Mouse (Mus musculus): Measurements from ENCODE around the gene Hs2st1. TPM values are rescaled to one million over a fixed set of nuclear protein-coding genes. Genes with fewer than 3 reads are reported as not detected.
"Not testable (repeated sequence)": the region's sequence is repeated elsewhere in the genome, so short reads cannot be mapped to it uniquely, and the experiment has no call there.

Hs2st1 gene
- polyA plus RNA-seq, 1 experiment: 0.11 TPM

DNA sequence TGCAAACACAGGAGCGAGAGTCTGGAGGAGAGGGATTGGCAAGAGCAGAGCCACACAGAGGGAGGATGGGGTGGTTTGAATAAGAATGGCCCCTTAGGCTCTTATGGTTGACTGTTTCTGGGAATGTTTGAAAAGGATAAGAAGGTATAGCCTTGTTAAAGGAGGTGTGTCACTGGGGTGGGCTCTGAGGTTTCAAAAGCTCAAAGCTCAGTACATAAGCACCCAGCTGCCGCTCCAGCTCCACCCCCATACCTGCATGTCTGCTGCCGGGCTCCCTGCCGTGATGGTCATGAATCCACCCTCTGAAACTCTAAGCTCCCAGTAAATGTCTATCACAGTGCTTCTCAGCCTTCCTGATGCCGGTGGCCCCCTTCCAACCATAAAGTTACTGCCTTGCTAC, 40.8 kb upstream of the Hs2st1 start:
- no peaks in the 10 kb centered on the region for H3K27me3 ChIP-seq (ENCODE audit: control insufficient read depth)
- H3K4me1 ChIP-seq (ENCODE audit: control insufficient read depth): peaks cover 51% of the 10 kb centered on the region
- no peaks in the 10 kb centered on the region for H3K36me3 ChIP-seq (ENCODE audit: control insufficient read depth)
- TF ChIP-seq GATA1 (IDR thresholded peaks at IDR 0.05; ENCODE audit: low read length) (no peak), TAL1 (IDR thresholded peaks at IDR 0.05; ENCODE audit: low read length) (no peak)
- H3K4me3 ChIP-seq (replicated peaks): no peak overlapping the region
- H3K9me3 ChIP-seq (ENCODE audit: control insufficient read depth, low read length): no peaks in the 10 kb centered on the region

- no peak for TF ChIP-seq GATA1 (IDR thresholded peaks at IDR 0.05; ENCODE audit: low read length)
- TF ChIP-seq TAL1 (IDR thresholded peaks at IDR 0.05; ENCODE audit: low read length): no peak
- Histone ChIP-seq H3K27me3 (ENCODE audit: control insufficient read depth) (no peaks in the 10 kb centered on the region), H3K4me3 (replicated peaks) (no peak overlapping the region), H3K4me1 (ENCODE audit: control insufficient read depth) (peaks cover 52% of the 10 kb centered on the region), H3K36me3 (ENCODE audit: control insufficient read depth) (no peaks in the 10 kb centered on the region), H3K9me3 (ENCODE audit: control insufficient read depth, low read length) (no peaks in the 10 kb centered on the region)
Measured at GRCm38 (mm10) chr3:144608090-144608489, 38.1 kb upstream of the Hs2st1 start.

DNA sequence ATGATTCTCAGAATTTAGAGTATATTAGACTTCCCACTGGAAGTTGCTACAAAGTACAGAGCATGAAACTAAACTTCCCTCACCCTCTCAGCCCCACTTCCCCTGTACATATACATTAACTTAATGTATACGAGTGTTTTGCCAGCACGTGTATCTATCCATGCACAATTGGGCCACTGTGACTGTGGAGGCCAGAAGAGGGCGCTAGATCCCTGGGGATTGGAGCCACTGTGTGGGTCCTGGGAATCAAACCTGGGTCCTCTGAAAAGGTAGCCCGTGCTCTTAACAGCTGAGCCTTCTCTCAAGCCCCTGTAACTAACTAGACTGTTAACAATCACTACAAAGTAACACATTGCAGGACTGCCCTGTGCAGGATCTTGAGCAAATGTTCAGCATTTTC, 36.5 kb upstream of the Hs2st1 start:
- Histone ChIP-seq H3K4me3 (replicated peaks) (no peak overlapping the region), H3K27me3 (ENCODE audit: control insufficient read depth) (no peaks in the 10 kb centered on the region), H3K4me1 (ENCODE audit: control insufficient read depth) (peaks cover 39% of the 10 kb centered on the region), H3K9me3 (ENCODE audit: control insufficient read depth, low read length) (no peaks in the 10 kb centered on the region), H3K36me3 (ENCODE audit: control insufficient read depth) (peaks cover under 1% of the 10 kb centered on the region)
- TF ChIP-seq GATA1 (IDR thresholded peaks at IDR 0.05; ENCODE audit: low read length): no peak
- TF ChIP-seq TAL1 (IDR thresholded peaks at IDR 0.05; ENCODE audit: low read length): no peak

GRCm38 (mm10) chr3:144605811-144606210, 35.8 kb upstream of the Hs2st1 start:
- not testable (repeated sequence) for H3K9me3 ChIP-seq (ENCODE audit: control insufficient read depth, low read length); H3K36me3 ChIP-seq (ENCODE audit: control insufficient read depth); H3K27me3 ChIP-seq (ENCODE audit: control insufficient read depth); H3K4me3 ChIP-seq (replicated peaks)
- H3K4me1 ChIP-seq (ENCODE audit: control insufficient read depth): peaks cover 33% of the 10 kb centered on the region

DNA sequence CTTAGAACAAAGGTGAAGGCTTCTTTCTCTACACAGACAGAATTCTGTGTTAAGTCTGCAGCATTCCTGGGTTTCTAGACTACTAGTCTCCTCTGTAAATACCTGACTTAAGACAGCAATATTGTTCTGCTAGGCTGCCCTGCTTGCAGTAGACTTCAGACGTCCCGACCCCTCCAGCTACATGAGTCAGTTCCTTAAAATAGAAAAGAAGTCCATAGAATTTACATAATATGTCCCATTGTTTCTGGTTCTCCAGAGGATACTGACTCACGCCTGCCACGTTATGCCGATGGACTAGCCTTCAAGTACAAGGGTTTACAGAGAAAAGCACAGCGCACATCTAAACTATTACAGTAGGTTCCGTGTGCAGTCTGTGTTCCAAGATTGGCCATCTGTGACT, 34.2 kb upstream of the Hs2st1 start:
- Histone ChIP-seq H3K4me3 (replicated peaks) (no peak overlapping the region), H3K27me3 (ENCODE audit: control insufficient read depth) (no peaks in the 10 kb centered on the region), H3K4me1 (ENCODE audit: control insufficient read depth) (peaks cover 22% of the 10 kb centered on the region), H3K36me3 (ENCODE audit: control insufficient read depth) (peaks cover 20% of the 10 kb centered on the region), H3K9me3 (ENCODE audit: control insufficient read depth, low read length) (peaks cover 1% of the 10 kb centered on the region)
- no peak for TF ChIP-seq TAL1 (IDR thresholded peaks at IDR 0.05; ENCODE audit: low read length)
- TF ChIP-seq GATA1 (IDR thresholded peaks at IDR 0.05; ENCODE audit: low read length): no peak

GRCm38 (mm10) chr3:144603558-144603957, 33.6 kb upstream of the Hs2st1 start:
- Histone ChIP-seq H3K36me3 (ENCODE audit: control insufficient read depth) (peaks cover 26% of the 10 kb centered on the region), H3K27me3 (ENCODE audit: control insufficient read depth) (no peaks in the 10 kb centered on the region), H3K9me3 (ENCODE audit: control insufficient read depth, low read length) (peaks cover 8% of the 10 kb centered on the region), H3K4me1 (ENCODE audit: control insufficient read depth) (peaks cover 21% of the 10 kb centered on the region), H3K4me3 (replicated peaks) (no peak overlapping the region)
- TF ChIP-seq TAL1 (IDR thresholded peaks at IDR 0.05; ENCODE audit: low read length) (no peak), GATA1 (IDR thresholded peaks at IDR 0.05; ENCODE audit: low read length) (no peak)

DNA sequence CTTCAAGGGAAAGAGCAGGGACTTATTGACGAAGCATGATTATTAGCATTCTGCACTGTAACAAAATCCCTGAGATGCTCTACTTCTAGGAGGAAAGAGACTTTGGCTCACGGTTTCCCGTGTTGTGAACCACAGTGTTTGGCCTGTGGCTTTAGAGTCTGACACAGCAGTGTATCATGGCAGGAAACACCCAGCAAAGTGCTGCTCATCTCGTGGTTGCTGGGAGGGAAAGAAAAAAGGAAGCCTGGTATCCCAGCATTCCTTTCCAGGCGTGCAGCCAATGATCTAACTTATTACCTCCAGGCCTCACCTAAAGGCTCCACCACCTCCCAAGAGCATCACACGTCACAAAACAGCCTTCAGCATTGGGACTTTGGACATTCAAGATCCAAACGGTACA, 32.8 kb upstream of the Hs2st1 start:
- H3K4me3 ChIP-seq (replicated peaks): no peak overlapping the region
- H3K36me3 ChIP-seq (ENCODE audit: control insufficient read depth): peaks cover 34% of the 10 kb centered on the region
- H3K9me3 ChIP-seq (ENCODE audit: control insufficient read depth, low read length): peaks cover 15% of the 10 kb centered on the region
- H3K27me3 ChIP-seq (ENCODE audit: control insufficient read depth): no peaks in the 10 kb centered on the region
- peaks cover 14% of the 10 kb centered on the region for H3K4me1 ChIP-seq (ENCODE audit: control insufficient read depth)
- no peak for TF ChIP-seq GATA1 (IDR thresholded peaks at IDR 0.05; ENCODE audit: low read length)
- no peak for TF ChIP-seq TAL1 (IDR thresholded peaks at IDR 0.05; ENCODE audit: low read length)

- Histone ChIP-seq H3K4me1 (ENCODE audit: control insufficient read depth) (peaks cover 10% of the 10 kb centered on the region), H3K27me3 (ENCODE audit: control insufficient read depth) (no peaks in the 10 kb centered on the region), H3K9me3 (ENCODE audit: control insufficient read depth, low read length) (peaks cover 17% of the 10 kb centered on the region), H3K4me3 (replicated peaks) (no peak overlapping the region), H3K36me3 (ENCODE audit: control insufficient read depth) (peaks cover 38% of the 10 kb centered on the region)
- no peak for TF ChIP-seq GATA1 (IDR thresholded peaks at IDR 0.05; ENCODE audit: low read length)
- TF ChIP-seq TAL1 (IDR thresholded peaks at IDR 0.05; ENCODE audit: low read length): no peak
Measured at GRCm38 (mm10) chr3:144602413-144602812, 32.4 kb upstream of the Hs2st1 start.

GRCm38 (mm10) chr3:144597790-144598467, 27.9 kb upstream of the Hs2st1 start:
- H3K9me3 ChIP-seq (ENCODE audit: control insufficient read depth, low read length): peaks cover 17% of the 10 kb centered on the region
- no peaks in the 10 kb centered on the region for H3K27me3 ChIP-seq (ENCODE audit: control insufficient read depth)
- no peak overlapping the region for H3K4me3 ChIP-seq (replicated peaks)
- no peak for TF ChIP-seq TAL1 (IDR thresholded peaks at IDR 0.05; ENCODE audit: low read length)
- TF ChIP-seq GATA1 (IDR thresholded peaks at IDR 0.05; ENCODE audit: low read length): no peak
- peaks cover 13% of the 10 kb centered on the region for H3K4me1 ChIP-seq (ENCODE audit: control insufficient read depth)
- H3K36me3 ChIP-seq (ENCODE audit: control insufficient read depth): peaks cover 75% of the 10 kb centered on the region

DNA sequence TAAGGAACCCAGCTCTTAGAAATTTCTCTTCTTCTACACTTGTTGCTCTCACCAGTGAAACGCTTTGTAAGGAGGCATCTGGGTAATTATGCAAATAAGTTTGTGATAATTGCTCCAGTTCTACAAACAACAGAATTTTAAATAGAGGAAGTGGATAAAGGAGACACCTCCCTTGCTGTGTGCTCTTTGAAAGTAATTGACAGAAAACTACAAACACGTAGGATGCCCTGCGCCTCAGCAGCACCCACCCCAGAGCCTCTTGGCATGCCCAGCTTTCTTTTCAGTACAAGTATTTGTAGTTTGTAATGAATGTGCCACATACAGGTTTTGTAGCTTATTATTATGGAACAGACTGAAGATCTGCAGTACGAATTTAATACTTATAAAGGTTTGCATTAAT, 27.1 kb upstream of the Hs2st1 start:
- TF ChIP-seq GATA1 (IDR thresholded peaks at IDR 0.05; ENCODE audit: low read length): no peak
- no peak for TF ChIP-seq TAL1 (IDR thresholded peaks at IDR 0.05; ENCODE audit: low read length)
- Histone ChIP-seq H3K9me3 (ENCODE audit: control insufficient read depth, low read length) (peaks cover 17% of the 10 kb centered on the region), H3K27me3 (ENCODE audit: control insufficient read depth) (no peaks in the 10 kb centered on the region), H3K36me3 (ENCODE audit: control insufficient read depth) (peaks cover 78% of the 10 kb centered on the region), H3K4me3 (replicated peaks) (no peak overlapping the region), H3K4me1 (ENCODE audit: control insufficient read depth) (peaks cover 14% of the 10 kb centered on the region)

Data from erythroblast, embryonic 14.5 days (primary cell).